In genomic region chr10:120431435-120431834, GRCm38 (mm10) we compare ENCODE assay signal across 13 mouse cellular contexts. TPM values are rescaled to one million over a fixed set of nuclear protein-coding genes. Genes with fewer than 3 reads are reported as not detected.
DNase-seq lines count a peak whose midpoint lies in the region; ATAC-seq and TF ChIP-seq lines count a peak whose summit lies in the region.
"Had no signal": no experiment of that assay in that cellular context is flagged by ENCODE, and none has a peak within 500 bp of the region (broad histone marks: within the 10 kb centered on the region; RNA-seq: fewer than 3 reads in every experiment).

No protein-coding gene starts in this region.

- H3K9me3 ChIP-seq in heart, postnatal 0 days (replicated peaks; ENCODE audit: control insufficient read depth, low read length), result no peaks in the 10 kb centered on the region
- no peaks in the 10 kb centered on the region for H3K9me3 ChIP-seq in liver, embryonic 12.5 days (replicated peaks)
- H3K9me3 ChIP-seq: heart, embryonic 15.5 days; limb, embryonic 13.5 days; neural tube, embryonic 15.5 days had no signal

- H3K4me3 ChIP-seq in heart, postnatal 0 days (ENCODE audit: low read depth, low read length), result no peak overlapping the region
- no peak overlapping the region for H3K4me3 ChIP-seq in liver, adult 2 months (ENCODE audit: insufficient read depth, low read depth, low read length)
- no peak overlapping the region for H3K4me3 ChIP-seq in liver, embryonic 12.5 days
- H3K4me3 ChIP-seq: heart, embryonic 15.5 days; limb, embryonic 13.5 days; neural tube, embryonic 15.5 days had no signal

- no peaks in the 10 kb centered on the region for H3K36me3 ChIP-seq in heart, postnatal 0 days (replicated peaks; ENCODE audit: control insufficient read depth, insufficient read depth, low read length)
- H3K36me3 ChIP-seq in liver, adult 2 months (ENCODE audit: control insufficient read depth, insufficient read depth, low read length), result no peaks in the 10 kb centered on the region
- no peaks in the 10 kb centered on the region; the same call in 1 of the 2 replicates for H3K36me3 ChIP-seq in liver, embryonic 12.5 days
- H3K36me3 ChIP-seq: heart, embryonic 15.5 days; neural tube, embryonic 15.5 days had no signal

- intact Hi-C loops in heart, postnatal 36 days (cut with DNase I), result loop anchor here (2.0 to 10.0 kb wide), 2 partner anchors 233 to 271 kb away; no protein-coding TSS in a partner anchor

- H3K79me2 ChIP-seq in liver, adult 2 months (ENCODE audit: control insufficient read depth, insufficient read depth, low read length), result no peaks in the 10 kb centered on the region

- no peak for ATAC-seq in heart, postnatal 0 days (ENCODE audit: insufficient read depth, low read depth)
- ATAC-seq in liver, embryonic 12.5 days, result no peak
- ATAC-seq: forebrain, embryonic 16.5 days had no signal

- DNase-seq in heart, postnatal 0 days (ENCODE audit: low spot score), result no peak
- DNase-seq in heart, postnatal 36 days, result no peak
- DNase-seq in liver, adult 2 months (ENCODE audit: extremely low read depth, low read depth, low spot score), result no peak
- peak; percentile 67 for DNase-seq in NIH3T3 (ENCODE audit: low read depth)
- DNase-seq in brain, adult 2 months (ENCODE audit: low read depth, low spot score), result peak; percentile 37
- no peak for DNase-seq in ovary, adult 18-20 months (ENCODE audit: low spot score)
- DNase-seq: thymus, postnatal 25 days had no signal

- H3K4me2 ChIP-seq in heart, postnatal 0 days (ENCODE audit: low read depth, low read length), result no peak overlapping the region
- no peak overlapping the region for H3K4me2 ChIP-seq in liver, embryonic 12.5 days
- H3K4me2 ChIP-seq: heart, embryonic 15.5 days; limb, embryonic 13.5 days; neural tube, embryonic 15.5 days had no signal

- H3K27me3 ChIP-seq in heart, postnatal 0 days (ENCODE audit: control insufficient read depth, insufficient read depth, low read length), result no peaks in the 10 kb centered on the region
- H3K27me3 ChIP-seq in liver, adult 2 months (ENCODE audit: control insufficient read depth, insufficient read depth, low read length), result no peaks in the 10 kb centered on the region
- H3K27me3 ChIP-seq in liver, embryonic 12.5 days (replicated peaks), result no peaks in the 10 kb centered on the region
- H3K27me3 ChIP-seq: heart, embryonic 15.5 days; limb, embryonic 13.5 days; neural tube, embryonic 15.5 days had no signal

- no peak overlapping the region for H3K9ac ChIP-seq in heart, postnatal 0 days (replicated peaks; ENCODE audit: low read depth, low read length)
- no peak overlapping the region for H3K9ac ChIP-seq in liver, adult 2 months (ENCODE audit: low read depth, low read length)
- H3K9ac ChIP-seq in liver, embryonic 12.5 days, result no peak overlapping the region
- H3K9ac ChIP-seq: heart, embryonic 15.5 days; limb, embryonic 13.5 days; neural tube, embryonic 15.5 days had no signal

- no peak for TF ChIP-seq EP300 in heart, postnatal 0 days (IDR thresholded peaks at IDR 0.05; ENCODE audit: low read depth)

- TF ChIP-seq CTCF in heart, postnatal 0 days (IDR thresholded peaks at IDR 0.05; ENCODE audit: low read depth), result peak; percentile 70
- peak; percentile 30 for TF ChIP-seq CTCF in liver, adult 2 months (IDR thresholded peaks at IDR 0.05; ENCODE audit: low read depth, low read length)

- 0 out of 2 replicates have a peak, but pooled peaks cover 8% of the 10 kb centered on the region for H3K4me1 ChIP-seq in heart, postnatal 0 days (ENCODE audit: control insufficient read depth, insufficient read depth)
- H3K4me1 ChIP-seq in liver, adult 2 months (ENCODE audit: control insufficient read depth, insufficient read depth, low read length), result no peaks in the 10 kb centered on the region
- peaks cover 19% of the 10 kb centered on the region; the same call in 1 of the 2 replicates for H3K4me1 ChIP-seq in liver, embryonic 12.5 days

- H3K27ac ChIP-seq in heart, postnatal 0 days (ENCODE audit: low read depth), result no peak overlapping the region
- H3K27ac ChIP-seq in liver, adult 2 months (replicated peaks; ENCODE audit: insufficient read depth, low read depth, low read length), result no peak overlapping the region
- H3K27ac ChIP-seq in liver, embryonic 12.5 days, result no peak overlapping the region
- H3K27ac ChIP-seq: heart, embryonic 15.5 days; limb, embryonic 13.5 days; neural tube, embryonic 15.5 days had no signal

- no peak for TF ChIP-seq POLR2A in liver, adult 2 months (IDR thresholded peaks at IDR 0.05; ENCODE audit: extremely low read depth, insufficient read depth, low read length)

- WGBS in heart, postnatal 0 days, result 61% methylated on average over 2 of the region's 2 CpGs
- 77% methylated on average over 2 of the region's 2 CpGs for WGBS in liver, adult 2 months
- 72% methylated on average over 2 of the region's 2 CpGs for WGBS in liver, embryonic 12.5 days (ENCODE audit: insufficient replicate concordance)

RNA-seq across cellular contexts. Expression of gene Hmga2, which starts 44.8 kb away (rescaled TPM):
- 0.77 and 1.0 TPM in 2 replicates for total RNA-seq in heart, postnatal 0 days (2014; rRNA removed; ENCODE audit: low replicate concordance)
- polyA plus RNA-seq in heart, postnatal 0 days (2015; fragmentation: Nextera tagmentation; extraction: Ambion mirVana), result 0.53 and 0.63 TPM in 2 replicates
- not detected for total RNA-seq in heart, postnatal 36 days (2021)
- total RNA-seq in liver, adult 2 months (2014; rRNA removed), result 0.07 TPM in 1 of 2 replicates, not detected in the other
- 0.05 TPM in 1 of 2 replicates, not detected in the other for polyA plus RNA-seq in liver, adult 2 months (2012; rRNA removed)
- 16.1 TPM in 2 replicates for polyA plus RNA-seq in liver, embryonic 12.5 days (2016; fragmentation: Nextera tagmentation; extraction: Ambion mirVana)
- total RNA-seq: MEL had no signal

Comparison
In these comparisons a context has a peak if more than half of its experiments do, and no peak if none do; other contexts are left out.
1. DNase-seq: peak in NIH3T3 (single experiment) and brain, adult 2 months (single experiment); none in heart, postnatal 0 days (single experiment), heart, postnatal 36 days (0 of 2), liver, adult 2 months (single experiment) and ovary, adult 18-20 months (single experiment).